Mouse (Mus musculus) forebrain, postnatal 0 days (tissue): ENCODE measurements around the gene Nwd2. TPM values are rescaled to one million over a fixed set of nuclear protein-coding genes. Genes with fewer than 3 reads are reported as not detected.
A peak's percentile ranks its signal among the peaks of the same experiment; 100 is the strongest.

Experiments used
- ATAC-seq: fragments of 200-750 bp; cut with Nextera tagmentation; 2 replicates; pipeline ENCODE4 v1.8.0; 2017; ENCODE audit warnings: mild to moderate bottlenecking, moderate library complexity
- DNase-seq: peaks from one replicate; pipeline ENCODE4 v3.0.0-alpha.2; 2015
- H3K27ac ChIP-seq: fragments of 300-500 bp; sonication (generic); 2 replicates; pipeline ENCODE4 v1.5.1; 2014; ENCODE audit warnings: low read depth, mild to moderate bottlenecking, antibody characterized with exemption, low read length, moderate library complexity, mixed read lengths
- H3K27me3 ChIP-seq: fragments of 300-500 bp; sonication (generic); 2 replicates; pipeline ENCODE4 v1.6.1; 2014; ENCODE audit warnings: mild to moderate bottlenecking, low read length, mixed read lengths; ENCODE audit not compliant: insufficient read depth
- H3K36me3 ChIP-seq: fragments of 300-500 bp; sonication (generic); 2 replicates; pipeline ENCODE4 v1.6.1; 2014; ENCODE audit warnings: mild to moderate bottlenecking, moderate library complexity; ENCODE audit not compliant: insufficient read depth
- H3K4me1 ChIP-seq: fragments of 300-500 bp; sonication (generic); 2 replicates; pipeline ENCODE4 v1.6.1; 2014; ENCODE audit warnings: antibody characterized with exemption; ENCODE audit not compliant: insufficient read depth
- H3K4me2 ChIP-seq: fragments of 300-500 bp; sonication (generic); 2 replicates; pipeline ENCODE4 v1.6.1; 2014; ENCODE audit warnings: low read depth, mild to moderate bottlenecking, moderate library complexity
- H3K4me3 ChIP-seq: fragments of 300-500 bp; sonication (generic); 2 replicates; pipeline ENCODE4 v1.5.1; 2014; ENCODE audit warnings: low read depth, low read length, mixed read lengths
- H3K9ac ChIP-seq: fragments of 300-500 bp; sonication (generic); 2 replicates; pipeline ENCODE4 v1.6.1; 2014; ENCODE audit warnings: mild to moderate bottlenecking
- H3K9me3 ChIP-seq: fragments of 300-500 bp; sonication (generic); 2 replicates; pipeline ENCODE4 v1.6.1; 2016; ENCODE audit warnings: low read length
- CTCF ChIP-seq: sonication (generic); IDR thresholded peaks from 2 replicates; pipeline ENCODE4 v1.5.1; 2016; ENCODE audit warnings: antibody characterized with exemption, control low read depth, low read depth
- WGBS: fragments of 180-500 bp; shearing (Covaris S2); extraction: QIAGEN DNeasy Blood & Tissue Kit; methylation state at CpG from one replicate; pipeline ENCODE4 v1.1.7; 2014; 5-methylcytosine and 5-hydroxymethylcytosine counted together
- polyA plus RNA-seq: library from polyadenylated mRNA; unstranded; fragments of >200 nt; fragmentation: Nextera tagmentation; extraction: Ambion mirVana; gene quantifications from 2 replicates; pipeline ENCODE4 v1.2.1, GENCODE M21; 2015
- total RNA-seq: library from RNA; depleted of rRNA; stranded (reverse); fragments of >200 nt; gene quantifications from 2 replicates; pipeline ENCODE4 v1.2.3, GENCODE M21; 2014

Gene Nwd2
- total and polyA plus RNA-seq, 2 experiments from 2014 or later = 16.5 to 33.4 TPM

DNA sequence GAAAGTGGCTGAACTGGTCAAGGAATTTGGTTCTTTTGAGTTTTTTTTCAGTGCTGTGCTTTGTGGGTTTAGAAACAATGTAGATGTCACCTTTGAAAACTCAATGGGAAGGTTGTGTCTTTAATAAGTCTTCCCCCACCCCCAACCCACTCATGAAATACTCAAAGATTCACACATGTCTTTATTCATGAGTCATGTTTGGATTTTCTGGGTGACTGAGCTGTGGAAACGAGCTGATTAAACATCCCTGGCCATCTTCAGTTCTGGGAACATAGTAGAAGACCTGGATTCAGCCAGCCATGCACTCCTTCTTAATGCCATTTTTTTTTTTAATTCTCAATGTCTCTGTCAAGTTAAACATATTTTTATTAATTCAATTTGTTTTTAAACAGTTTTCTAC lies 124.7 kb downstream of the Nwd2 start:
- no peak overlapping the region for H3K27ac ChIP-seq
- no peak overlapping the region for H3K9ac ChIP-seq
- no peak for TF ChIP-seq CTCF
- DNase-seq = no peak
- 39% methylated on average over 1 of the region's 1 CpGs for WGBS
- no peaks in the 10 kb centered on the region for H3K36me3 ChIP-seq
- no peaks in the 10 kb centered on the region for H3K9me3 ChIP-seq
- no peak for ATAC-seq
- no peaks in the 10 kb centered on the region for H3K27me3 ChIP-seq
- H3K4me2 ChIP-seq = no peak overlapping the region
- no peak overlapping the region for H3K4me3 ChIP-seq
- H3K4me1 ChIP-seq = no peaks in the 10 kb centered on the region

DNA sequence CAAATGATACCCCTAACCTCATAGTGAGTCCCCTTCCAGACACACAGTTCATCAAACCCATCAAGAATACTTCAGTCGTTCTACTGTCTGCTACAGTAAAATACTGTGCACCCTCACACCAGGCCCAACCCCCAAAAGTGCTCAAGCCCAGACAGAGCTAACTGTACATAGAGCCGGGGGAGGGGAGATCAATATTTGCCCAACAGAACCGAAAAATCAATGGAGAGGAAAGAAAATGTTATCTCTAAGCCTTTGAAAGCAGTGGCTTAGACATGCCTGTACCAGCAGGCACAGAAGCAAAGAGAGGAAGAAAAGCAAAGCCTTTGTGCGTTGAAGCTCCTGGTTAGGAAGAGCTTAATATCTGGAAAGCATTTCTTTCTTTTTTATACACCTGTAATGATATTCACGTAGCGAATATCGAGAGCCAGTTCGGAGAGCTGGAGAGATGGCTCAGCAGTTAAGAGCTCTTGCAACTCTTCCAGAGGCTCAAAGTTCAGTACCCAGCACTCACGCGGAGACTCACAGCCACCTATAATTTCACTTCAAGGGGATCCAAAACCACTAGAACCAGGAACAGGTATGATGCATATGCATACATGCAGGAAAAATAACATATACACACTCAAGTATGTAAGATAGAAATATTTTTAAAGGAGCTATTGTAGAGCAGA lies 139.4 kb downstream of the Nwd2 start:
- Histone ChIP-seq H3K27me3 (no peaks in the 10 kb centered on the region), H3K9me3 (no peaks in the 10 kb centered on the region), H3K4me3 (no peak overlapping the region), H3K9ac (no peak overlapping the region), H3K4me1 (no peaks in the 10 kb centered on the region), H3K4me2 (no peak overlapping the region), H3K36me3 (no peaks in the 10 kb centered on the region), H3K27ac (no peak overlapping the region)
- DNase-seq (no peak), ATAC-seq (no peak)
- no peak for TF ChIP-seq CTCF
- 92% methylated on average over 10 of the region's 10 CpGs for WGBS

DNA sequence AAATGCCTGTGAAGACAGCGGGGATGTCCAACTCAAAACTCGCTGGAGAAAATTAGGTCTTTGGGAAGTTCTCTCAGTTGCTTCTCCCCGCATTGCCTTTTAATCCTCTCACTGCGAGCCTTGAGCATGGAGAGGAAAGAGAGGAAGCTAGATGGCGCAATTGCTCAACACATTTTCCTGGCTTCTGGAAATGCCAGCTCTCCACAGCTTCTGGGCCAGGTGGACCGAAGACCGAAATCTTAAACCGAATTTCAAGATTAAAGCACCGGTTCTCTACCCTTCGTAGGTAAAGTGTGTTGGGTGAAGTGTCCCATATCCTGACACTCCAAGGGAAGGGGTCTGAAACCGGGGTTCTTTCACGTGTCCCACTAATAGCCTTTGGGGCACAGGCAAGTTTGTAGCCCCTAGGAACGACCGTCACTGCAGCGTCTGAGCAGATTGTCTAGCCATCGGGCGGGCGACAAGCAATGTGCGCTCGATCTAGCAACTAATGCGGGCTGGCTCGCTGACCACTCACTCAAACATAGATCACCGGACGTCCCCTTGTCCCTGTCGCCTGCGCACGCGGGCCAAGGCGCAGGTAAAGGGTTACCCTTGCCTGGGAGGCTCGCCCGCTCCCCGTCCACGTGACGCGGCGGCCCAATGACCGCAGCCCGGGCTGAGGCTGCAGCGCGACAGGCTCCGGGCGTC lies 163.1 kb downstream of the Nwd2 start, which contains the start of gene 0610040J01Rik:
TSS of gene 0610040J01Rik (plus strand) at position 545 of the 690 bp plus-strand sequence.
- DNase-seq (peak; percentile 80), ATAC-seq (peak; percentile 89)
- Histone ChIP-seq H3K4me2 (peak within 1 kb of the TSS; percentile 91), H3K9ac (0 out of 2 replicates have a peak within 1 kb of the TSS, but pooled peaks have one; percentile 31), H3K27me3 (peaks cover 6% of the 10 kb centered on the region), H3K4me3 (peak within 1 kb of the TSS; percentile 50), H3K9me3 (0 out of 2 replicates have a peak, but pooled peaks cover 4% of the 10 kb centered on the region), H3K27ac (no peak within 1 kb of the TSS), H3K4me1 (no peaks in the 10 kb centered on the region), H3K36me3 (no peaks in the 10 kb centered on the region)
- 3% methylated on average over 42 of the region's 42 CpGs for WGBS
- TF ChIP-seq CTCF = peak; percentile 74

DNA sequence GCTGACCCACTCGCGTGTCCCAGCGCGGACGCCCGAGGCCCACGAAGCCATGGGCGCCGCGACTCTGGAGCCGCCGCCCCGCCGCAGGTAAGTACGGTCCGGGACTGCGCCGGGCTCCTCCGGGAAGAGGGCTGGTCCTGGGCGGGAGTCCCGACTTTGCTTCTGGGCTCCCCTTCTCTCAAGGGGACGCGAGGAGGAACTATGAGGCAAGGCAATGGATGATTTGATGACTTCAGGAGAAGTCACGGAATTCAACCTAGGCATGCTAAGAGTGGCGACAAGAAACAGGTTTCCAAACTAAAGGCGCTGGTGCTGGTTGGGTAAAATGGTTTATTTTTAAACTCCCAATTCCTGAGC lies 163.6 kb downstream of the Nwd2 start:
- H3K4me1 ChIP-seq = no peaks in the 10 kb centered on the region
- peaks cover 6% of the 10 kb centered on the region for H3K27me3 ChIP-seq
- H3K27ac ChIP-seq = no peak overlapping the region
- under 1% methylated on average over 26 of the region's 26 CpGs for WGBS
- DNase-seq (no peak), ATAC-seq (peak; percentile 26)
- H3K9ac ChIP-seq = 0 out of 2 replicates have a peak overlapping the region, but pooled peaks have one; percentile 31
- peak overlapping the region; percentile 50 for H3K4me3 ChIP-seq
- peak overlapping the region; percentile 91 for H3K4me2 ChIP-seq
- no peaks in the 10 kb centered on the region for H3K9me3 ChIP-seq
- TF ChIP-seq CTCF = no peak
- no peaks in the 10 kb centered on the region for H3K36me3 ChIP-seq

DNA sequence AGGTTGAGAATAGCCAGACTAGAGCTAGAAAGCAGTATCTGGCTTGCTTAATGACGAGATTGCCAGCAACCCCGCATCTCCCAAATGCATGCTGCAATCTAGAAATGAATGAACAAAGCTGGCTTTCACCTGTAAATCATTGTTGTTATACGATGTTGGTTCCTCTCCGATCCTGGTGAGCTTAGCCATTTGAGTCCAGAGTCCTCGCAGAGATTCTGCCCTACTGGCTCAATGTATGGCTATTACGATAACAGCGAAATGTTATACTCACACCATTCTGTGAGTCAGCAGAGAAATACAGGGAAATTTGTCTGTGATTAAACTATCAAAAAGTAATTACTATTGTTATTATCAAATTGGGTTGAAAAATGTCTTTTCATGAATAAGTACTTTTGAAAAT lies 167.7 kb downstream of the Nwd2 start:
- Histone ChIP-seq H3K4me3 (no peak overlapping the region), H3K4me1 (no peaks in the 10 kb centered on the region), H3K27ac (no peak overlapping the region), H3K9me3 (no peaks in the 10 kb centered on the region), H3K4me2 (no peak overlapping the region), H3K9ac (no peak overlapping the region), H3K36me3 (no peaks in the 10 kb centered on the region), H3K27me3 (peaks cover 6% of the 10 kb centered on the region)
- no peak for TF ChIP-seq CTCF
- DNase-seq = no peak
- 87% methylated on average over 7 of the region's 7 CpGs for WGBS
- no peak for ATAC-seq

DNA sequence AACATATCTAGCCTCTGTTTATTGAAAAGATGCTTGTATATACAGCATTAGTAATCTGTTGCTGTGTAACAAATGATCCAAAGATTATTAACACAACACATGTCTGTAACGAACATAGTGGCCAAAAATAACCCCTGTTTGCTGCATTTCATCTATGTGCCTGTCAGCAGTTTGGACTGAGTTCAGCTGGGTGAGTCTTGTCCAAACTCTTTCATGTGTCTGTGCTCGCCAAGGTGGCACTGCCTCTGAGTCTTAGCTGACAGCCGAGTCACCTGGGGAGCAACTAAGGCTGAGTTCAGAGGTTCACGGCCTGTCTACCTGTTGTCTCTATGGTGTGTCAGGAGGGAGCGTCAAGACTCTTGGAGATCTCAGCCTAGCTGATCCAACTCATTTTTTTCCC lies 168.4 kb downstream of the Nwd2 start:
- no peaks in the 10 kb centered on the region for H3K4me1 ChIP-seq
- 67% methylated on average over 5 of the region's 5 CpGs for WGBS
- TF ChIP-seq CTCF = no peak
- no peak for DNase-seq
- H3K9ac ChIP-seq = no peak overlapping the region
- H3K4me2 ChIP-seq = no peak overlapping the region
- H3K36me3 ChIP-seq = no peaks in the 10 kb centered on the region
- no peak overlapping the region for H3K4me3 ChIP-seq
- H3K27ac ChIP-seq = no peak overlapping the region
- H3K9me3 ChIP-seq = no peaks in the 10 kb centered on the region
- peaks cover 6% of the 10 kb centered on the region for H3K27me3 ChIP-seq
- no peak for ATAC-seq

DNA sequence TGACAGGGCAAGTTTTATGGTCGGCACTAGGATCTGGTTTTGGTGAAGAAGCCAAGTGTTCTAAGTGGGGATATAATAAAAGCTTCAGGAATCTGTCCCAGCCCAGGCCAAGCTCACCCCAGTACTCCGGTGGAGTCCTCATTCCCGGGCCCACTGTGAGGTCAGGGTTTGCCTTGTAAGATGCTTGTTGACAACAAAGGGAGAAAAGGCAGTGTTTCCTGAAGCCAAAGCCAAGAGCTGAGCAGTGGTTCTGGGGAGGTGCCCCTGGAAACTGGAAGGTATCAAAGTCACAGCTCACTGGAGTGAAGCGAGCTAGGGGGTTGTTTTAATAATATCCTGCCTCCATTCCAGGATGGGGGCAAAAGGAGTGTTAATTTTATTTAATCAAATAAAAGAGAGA lies 170.1 kb downstream of the Nwd2 start:
- Histone ChIP-seq H3K27me3 (no peaks in the 10 kb centered on the region), H3K9ac (no peak overlapping the region), H3K36me3 (no peaks in the 10 kb centered on the region), H3K4me1 (no peaks in the 10 kb centered on the region), H3K4me3 (no peak overlapping the region), H3K4me2 (no peak overlapping the region), H3K9me3 (no peaks in the 10 kb centered on the region), H3K27ac (no peak overlapping the region)
- DNase-seq (no peak), ATAC-seq (no peak)
- no peak for TF ChIP-seq CTCF
- WGBS = 68% methylated on average over 4 of the region's 4 CpGs
